Mouse (Mus musculus): Measurements from ENCODE around the gene Srgap3. TPM values are rescaled to one million over a fixed set of nuclear protein-coding genes. Genes with fewer than 3 reads are reported as not detected.

The Srgap3 gene
- polyA plus RNA-seq, 1 experiment from 2014 or later, result 0.50 TPM

DNA sequence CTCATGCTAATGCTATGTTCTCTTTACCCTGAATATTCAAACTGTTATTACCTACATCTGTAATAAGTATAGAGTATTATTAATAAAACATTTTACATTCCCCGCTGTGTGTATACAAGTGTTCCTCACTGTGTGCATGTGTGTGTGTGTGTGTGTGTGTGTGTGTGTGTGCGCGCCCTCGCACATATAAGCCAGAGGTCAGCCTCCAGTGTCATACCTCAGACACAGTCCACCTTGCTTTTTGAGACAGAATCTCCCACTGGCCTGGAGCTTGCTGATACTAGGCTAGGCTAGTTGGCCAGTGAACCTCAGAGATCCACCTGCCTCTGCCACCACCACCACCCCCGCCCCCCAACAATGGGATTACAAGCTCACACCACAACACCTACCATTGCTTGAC, 43.3 kb downstream of the Srgap3 start:
- no peak for ATAC-seq
- Histone ChIP-seq H3K27ac (ENCODE audit: low read depth, low read length) (no peak overlapping the region), H3K4me3 (ENCODE audit: low read depth, low read length) (no peak overlapping the region), H3K9me3 (ENCODE audit: control insufficient read depth) (no peaks in the 10 kb centered on the region), H3K36me3 (ENCODE audit: control insufficient read depth, insufficient read depth) (no peaks in the 10 kb centered on the region), H3K4me1 (replicated peaks; ENCODE audit: control insufficient read depth, insufficient read depth, low read length) (no peaks in the 10 kb centered on the region), H3K9ac (ENCODE audit: low read depth, low read length) (no peak overlapping the region), H3K27me3 (replicated peaks; ENCODE audit: control insufficient read depth, insufficient read depth, low read length) (no peaks in the 10 kb centered on the region), H3K4me2 (replicated peaks; ENCODE audit: low read depth) (no peak overlapping the region)
- 96% methylated on average over 5 of the region's 5 CpGs for WGBS
- TF ChIP-seq CTCF (IDR thresholded peaks at IDR 0.05; ENCODE audit: low read depth), result no peak

DNA sequence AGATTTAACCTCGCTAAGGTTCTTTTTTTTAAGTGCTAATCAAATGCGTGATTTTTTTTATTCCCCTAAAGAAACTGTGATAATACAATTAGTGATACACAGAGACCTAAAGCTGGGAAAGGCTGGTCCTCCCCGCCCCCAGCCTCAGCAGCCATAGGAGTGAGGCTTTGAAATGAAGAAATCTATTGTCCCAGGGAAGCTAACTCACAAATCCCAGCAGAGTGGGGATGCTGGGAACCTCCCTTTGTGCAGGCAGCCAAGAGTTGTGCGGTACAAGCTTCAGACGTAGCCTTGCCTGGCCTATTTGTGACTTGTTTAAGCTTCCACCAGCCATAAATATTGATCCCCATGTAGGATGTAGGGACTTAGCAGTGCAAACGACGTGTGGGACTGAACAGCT, 43.8 kb downstream of the Srgap3 start:
- H3K4me2 ChIP-seq (replicated peaks; ENCODE audit: low read depth), result no peak overlapping the region
- H3K4me3 ChIP-seq (ENCODE audit: low read depth, low read length), result no peak overlapping the region
- ATAC-seq, result no peak
- no peaks in the 10 kb centered on the region for H3K36me3 ChIP-seq (ENCODE audit: control insufficient read depth, insufficient read depth)
- TF ChIP-seq CTCF (IDR thresholded peaks at IDR 0.05; ENCODE audit: low read depth), result no peak
- H3K9me3 ChIP-seq (ENCODE audit: control insufficient read depth), result no peaks in the 10 kb centered on the region
- no peaks in the 10 kb centered on the region for H3K27me3 ChIP-seq (replicated peaks; ENCODE audit: control insufficient read depth, insufficient read depth, low read length)
- no peaks in the 10 kb centered on the region for H3K4me1 ChIP-seq (replicated peaks; ENCODE audit: control insufficient read depth, insufficient read depth, low read length)
- no peak overlapping the region for H3K27ac ChIP-seq (ENCODE audit: low read depth, low read length)
- 29% methylated on average over 7 of the region's 7 CpGs for WGBS
- no peak overlapping the region for H3K9ac ChIP-seq (ENCODE audit: low read depth, low read length)

DNA sequence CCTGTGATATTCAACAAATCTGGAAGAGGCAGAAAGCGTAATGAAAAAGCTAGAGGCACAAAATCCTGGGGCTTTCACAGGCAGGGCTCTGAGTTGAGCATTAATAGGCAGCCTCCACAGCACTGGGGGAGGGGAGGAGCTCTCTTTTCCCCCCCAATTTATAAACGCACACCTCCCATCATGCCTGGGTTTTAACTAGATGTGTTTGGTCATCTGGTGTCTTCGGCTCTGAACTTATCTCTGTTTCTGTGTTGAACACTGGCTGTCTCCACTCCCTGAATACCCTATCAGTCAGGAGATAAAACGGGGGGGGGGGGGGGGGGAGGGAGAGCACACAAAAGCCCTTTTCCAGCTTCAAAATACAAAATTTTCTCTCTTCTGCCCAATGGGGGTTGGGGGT, 44.3 kb downstream of the Srgap3 start:
- H3K9ac ChIP-seq (ENCODE audit: low read depth, low read length), result no peak overlapping the region
- H3K9me3 ChIP-seq (ENCODE audit: control insufficient read depth), result no peaks in the 10 kb centered on the region
- no peaks in the 10 kb centered on the region for H3K36me3 ChIP-seq (ENCODE audit: control insufficient read depth, insufficient read depth)
- no peak for TF ChIP-seq CTCF (IDR thresholded peaks at IDR 0.05; ENCODE audit: low read depth)
- WGBS, result 31% methylated on average over 4 of the region's 4 CpGs
- H3K27me3 ChIP-seq (replicated peaks; ENCODE audit: control insufficient read depth, insufficient read depth, low read length), result no peaks in the 10 kb centered on the region
- no peak overlapping the region for H3K27ac ChIP-seq (ENCODE audit: low read depth, low read length)
- H3K4me2 ChIP-seq (replicated peaks; ENCODE audit: low read depth), result no peak overlapping the region
- no peak for ATAC-seq
- H3K4me3 ChIP-seq (ENCODE audit: low read depth, low read length), result no peak overlapping the region
- H3K4me1 ChIP-seq (replicated peaks; ENCODE audit: control insufficient read depth, insufficient read depth, low read length), result no peaks in the 10 kb centered on the region

DNA sequence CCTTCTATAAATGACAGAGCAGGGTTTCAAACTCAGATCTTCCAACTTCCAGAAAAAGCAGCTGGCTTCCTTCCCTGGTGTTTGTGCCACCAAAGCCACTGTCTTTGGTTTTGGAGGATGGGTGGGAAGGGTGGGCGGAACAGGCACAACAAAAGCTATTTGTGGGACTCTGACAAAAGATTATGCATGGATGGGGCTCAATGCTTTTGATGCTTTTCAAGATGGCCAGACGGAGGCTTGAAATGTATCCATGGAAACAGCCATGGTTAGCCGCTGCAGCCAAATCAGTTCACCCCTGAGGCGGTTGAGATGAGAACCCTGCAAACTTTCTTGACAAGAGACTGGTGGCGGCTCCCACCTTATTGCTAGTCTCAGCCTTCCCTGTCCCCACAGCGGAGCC, 46.8 kb downstream of the Srgap3 start:
- Histone ChIP-seq H3K4me2 (replicated peaks; ENCODE audit: low read depth) (no peak overlapping the region), H3K27me3 (replicated peaks; ENCODE audit: control insufficient read depth, insufficient read depth, low read length) (no peaks in the 10 kb centered on the region), H3K4me3 (ENCODE audit: low read depth, low read length) (no peak overlapping the region), H3K9me3 (ENCODE audit: control insufficient read depth) (no peaks in the 10 kb centered on the region), H3K4me1 (replicated peaks; ENCODE audit: control insufficient read depth, insufficient read depth, low read length) (no peaks in the 10 kb centered on the region), H3K9ac (ENCODE audit: low read depth, low read length) (no peak overlapping the region), H3K27ac (ENCODE audit: low read depth, low read length) (no peak overlapping the region), H3K36me3 (ENCODE audit: control insufficient read depth, insufficient read depth) (no peaks in the 10 kb centered on the region)
- no peak for TF ChIP-seq CTCF (IDR thresholded peaks at IDR 0.05; ENCODE audit: low read depth)
- no peak for ATAC-seq
- 96% methylated on average over 6 of the region's 6 CpGs for WGBS

DNA sequence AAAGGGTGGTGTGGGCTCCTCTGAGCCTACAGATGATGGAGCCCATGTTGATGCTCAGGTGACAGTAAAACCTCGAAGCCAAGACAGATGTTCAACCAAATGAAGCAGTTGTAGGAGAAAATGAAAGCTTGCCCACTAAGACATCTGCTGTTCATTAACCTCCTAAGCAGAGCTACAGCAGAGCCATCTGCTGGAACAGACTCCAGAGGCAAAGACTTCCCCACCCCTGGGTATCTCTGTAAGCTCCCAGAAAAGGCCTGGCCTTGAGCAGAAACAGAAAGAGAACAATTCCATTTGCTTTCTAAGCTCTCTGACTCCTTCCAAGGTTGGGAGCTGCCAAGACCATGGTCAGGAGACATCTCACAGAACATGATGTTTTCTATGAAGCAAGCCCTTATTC, 47.4 kb downstream of the Srgap3 start:
- H3K9ac ChIP-seq (ENCODE audit: low read depth, low read length), result no peak overlapping the region
- WGBS, result 48% methylated on average over 1 of the region's 1 CpGs
- H3K4me1 ChIP-seq (replicated peaks; ENCODE audit: control insufficient read depth, insufficient read depth, low read length), result no peaks in the 10 kb centered on the region
- no peaks in the 10 kb centered on the region for H3K9me3 ChIP-seq (ENCODE audit: control insufficient read depth)
- H3K36me3 ChIP-seq (ENCODE audit: control insufficient read depth, insufficient read depth), result no peaks in the 10 kb centered on the region
- H3K27ac ChIP-seq (ENCODE audit: low read depth, low read length), result no peak overlapping the region
- ATAC-seq, result no peak
- no peak overlapping the region for H3K4me3 ChIP-seq (ENCODE audit: low read depth, low read length)
- H3K4me2 ChIP-seq (replicated peaks; ENCODE audit: low read depth), result no peak overlapping the region
- TF ChIP-seq CTCF (IDR thresholded peaks at IDR 0.05; ENCODE audit: low read depth), result 0 out of 2 replicates have a peak, but pooled peaks have one; percentile 12
- H3K27me3 ChIP-seq (replicated peaks; ENCODE audit: control insufficient read depth, insufficient read depth, low read length), result no peaks in the 10 kb centered on the region

DNA sequence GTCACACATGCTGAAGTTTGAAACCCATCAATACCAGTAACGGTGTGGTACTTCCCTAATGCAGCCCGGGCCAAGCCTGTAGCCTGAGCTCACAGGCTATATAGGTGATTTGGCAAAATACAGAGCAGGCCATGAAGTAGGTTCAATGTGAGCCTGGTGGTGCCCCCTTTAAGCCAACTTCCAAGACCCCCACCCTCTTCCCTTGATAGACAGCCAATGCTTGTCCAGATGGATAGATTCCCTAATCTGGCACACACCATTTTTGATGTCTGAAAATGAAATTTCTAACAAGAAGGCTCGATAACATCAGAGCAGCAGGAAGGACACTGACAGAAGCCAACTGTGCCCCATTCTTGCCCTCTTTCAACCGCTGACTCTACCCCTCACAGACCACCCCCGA, 47.8 kb downstream of the Srgap3 start:
- no peaks in the 10 kb centered on the region for H3K9me3 ChIP-seq (ENCODE audit: control insufficient read depth)
- H3K27me3 ChIP-seq (replicated peaks; ENCODE audit: control insufficient read depth, insufficient read depth, low read length), result no peaks in the 10 kb centered on the region
- no peak overlapping the region for H3K9ac ChIP-seq (ENCODE audit: low read depth, low read length)
- H3K4me3 ChIP-seq (ENCODE audit: low read depth, low read length), result no peak overlapping the region
- H3K4me1 ChIP-seq (replicated peaks; ENCODE audit: control insufficient read depth, insufficient read depth, low read length), result no peaks in the 10 kb centered on the region
- 82% methylated on average over 5 of the region's 5 CpGs for WGBS
- H3K36me3 ChIP-seq (ENCODE audit: control insufficient read depth, insufficient read depth), result no peaks in the 10 kb centered on the region
- H3K27ac ChIP-seq (ENCODE audit: low read depth, low read length), result no peak overlapping the region
- no peak for ATAC-seq
- H3K4me2 ChIP-seq (replicated peaks; ENCODE audit: low read depth), result no peak overlapping the region
- no peak for TF ChIP-seq CTCF (IDR thresholded peaks at IDR 0.05; ENCODE audit: low read depth)

DNA sequence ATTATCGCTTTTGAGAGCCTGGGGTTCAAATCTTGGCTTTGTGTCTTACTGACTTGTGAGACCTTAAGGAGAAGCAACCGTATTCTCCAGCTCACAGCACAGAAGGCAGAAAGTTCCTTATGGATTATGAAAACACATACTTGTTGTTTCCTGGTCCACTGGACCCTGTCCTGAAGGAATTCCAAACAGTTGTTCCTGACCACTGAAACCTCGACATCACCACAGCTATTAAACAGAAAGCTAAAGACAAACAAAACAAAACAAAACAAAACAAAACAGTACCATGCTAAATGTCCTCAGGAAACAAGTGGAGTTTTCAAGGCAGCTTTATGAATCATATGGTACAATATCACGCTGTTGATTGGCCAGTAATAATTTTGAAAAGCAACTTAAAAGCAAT, 48.6 kb downstream of the Srgap3 start:
- no peak for TF ChIP-seq CTCF (IDR thresholded peaks at IDR 0.05; ENCODE audit: low read depth)
- H3K36me3 ChIP-seq (ENCODE audit: control insufficient read depth, insufficient read depth), result no peaks in the 10 kb centered on the region
- H3K4me2 ChIP-seq (replicated peaks; ENCODE audit: low read depth), result no peak overlapping the region
- no peak for ATAC-seq
- no peak overlapping the region for H3K4me3 ChIP-seq (ENCODE audit: low read depth, low read length)
- H3K9ac ChIP-seq (ENCODE audit: low read depth, low read length), result no peak overlapping the region
- no peaks in the 10 kb centered on the region for H3K27me3 ChIP-seq (replicated peaks; ENCODE audit: control insufficient read depth, insufficient read depth, low read length)
- H3K27ac ChIP-seq (ENCODE audit: low read depth, low read length), result no peak overlapping the region
- no peaks in the 10 kb centered on the region for H3K4me1 ChIP-seq (replicated peaks; ENCODE audit: control insufficient read depth, insufficient read depth, low read length)
- WGBS, result 66% methylated on average over 4 of the region's 4 CpGs
- no peaks in the 10 kb centered on the region for H3K9me3 ChIP-seq (ENCODE audit: control insufficient read depth)

All from intestine, postnatal 0 days (tissue).